Mouse (Mus musculus) G1E (cell line): ENCODE data around the gene Dcst1.

ENCODE experiments used
- CTCF ChIP-seq: IDR thresholded peaks from 2 replicates; pipeline ENCODE4 v1.5.1; 2012; ENCODE audit warnings: low read depth, low read length, inconsistent platforms, mixed read lengths
- GATA1 ChIP-seq: IDR thresholded peaks from 2 replicates; pipeline ENCODE4 v1.6.1; 2012; ENCODE audit warnings: borderline replicate concordance, low read length, inconsistent platforms, mixed read lengths
- GATA2 ChIP-seq: IDR thresholded peaks from 2 replicates; pipeline ENCODE4 v1.6.1; 2012; ENCODE audit warnings: low read depth, low read length, inconsistent platforms, borderline replicate concordance

- no peak for TF ChIP-seq CTCF
- TF ChIP-seq GATA1, result no peak
- TF ChIP-seq GATA2, result no peak
Measured at GRCm38 (mm10) chr3:89351271-89351670, 13.8 kb downstream of the Dcst1 start.
